Mouse (Mus musculus) left cerebral cortex, adult 2 months (tissue): ENCODE results near the gene Gsta4. TPM values are rescaled to one million over a fixed set of nuclear protein-coding genes. Genes with fewer than 3 reads are reported as not detected.
"Not testable (repeated sequence)": the region's sequence is repeated elsewhere in the genome, so short reads cannot be mapped to it uniquely, and the experiment has no call there.

Source experiments
- DNase-seq, 2 experiments: peaks; one replicate each; pipeline ENCODE4 v3.0.0; 2021 to 2022; ENCODE audit warnings: low spot score in 2 of 2, mixed read lengths in 1 of 2; ENCODE audit errors: extremely low spot score in 1 of 2
- H3K27ac ChIP-seq: fragments of 200-600 bp; 2 replicates; pipeline ENCODE4 v1.8.1; 2022
- H3K4me3 ChIP-seq: fragments of 200-600 bp; 2 replicates; pipeline ENCODE4 v1.8.1; 2022
- CTCF ChIP-seq: fragments of 200-600 bp; IDR thresholded peaks from 2 replicates; pipeline ENCODE4 v1.8.1; 2022; ENCODE audit warnings: antibody characterized with exemption, mild to moderate bottlenecking, moderate library complexity
- intact Hi-C: fragments of 180-260 bp; cut with DNase I; formaldehyde crosslinking; loops from one replicate; pipeline ENCODE4 v1.15.1; 2025
- long read RNA-seq, 2 experiments: library from polyadenylated mRNA; stranded (forward); transcript quantifications; one replicate each; pipeline ENCODE4 v2.0.0; 2021; ENCODE audit warnings: borderline mapping rate in 2 of 2
- total RNA-seq, 2 experiments: library from RNA; stranded (reverse); gene quantifications; 2 replicates each; pipeline ENCODE4 v1.2.3; 2021

The Gsta4 gene
- total RNA-seq = 10 to 100 TPM; 38.2 to 39.6 TPM
- long read RNA-seq, experiment 1, transcript Gsta4-201 (7 exons, 977 nt) = major isoform, 7 of 7 reads
- long read RNA-seq, experiment 1, partial matches to known transcripts = 0 of 7 reads
- long read RNA-seq, experiment 1, other reads (novel, unspliced or antisense) = 0 of 7 reads
- long read RNA-seq, experiment 2, transcript Gsta4-201 (7 exons, 977 nt) = major isoform, 7 of 7 reads
- long read RNA-seq, experiment 2, partial matches to known transcripts = 0 of 7 reads
- long read RNA-seq, experiment 2, other reads (novel, unspliced or antisense) = 0 of 7 reads

DNA sequence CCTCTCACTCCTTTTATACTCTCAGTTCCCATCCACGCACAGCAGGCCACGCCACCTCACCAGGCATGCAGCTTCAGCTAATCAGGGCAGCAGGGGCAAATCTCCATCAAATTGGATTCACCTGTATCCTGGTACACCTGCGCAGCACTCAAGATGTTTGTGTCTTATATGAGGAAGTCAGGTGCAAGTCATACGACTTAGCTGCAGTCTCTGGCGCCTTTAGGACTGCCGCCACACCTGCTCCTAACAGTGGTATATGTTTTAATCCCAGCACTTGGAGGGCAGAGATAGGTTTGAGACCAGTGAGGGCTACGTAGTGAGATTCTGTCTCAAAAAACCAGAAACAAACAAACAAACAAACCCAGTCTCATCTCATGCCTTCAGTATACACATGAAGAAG, at the start of gene Gsta4:
Gene Gsta4, plus strand, starts transcription at position 301 of the 400 bp plus-strand sequence.
- H3K4me3 ChIP-seq, intact Hi-C loops, DNase-seq, H3K27ac ChIP-seq: not testable (repeated sequence)

GRCm38 (mm10) chr9:78135658-78136057, 46.9 kb upstream of the Gsta4 start:
- TF ChIP-seq CTCF = no peak
- H3K4me3 ChIP-seq = no peak overlapping the region
- intact Hi-C loops = no loop called here
- H3K27ac ChIP-seq = no peak overlapping the region
- no peak for DNase-seq

DNA sequence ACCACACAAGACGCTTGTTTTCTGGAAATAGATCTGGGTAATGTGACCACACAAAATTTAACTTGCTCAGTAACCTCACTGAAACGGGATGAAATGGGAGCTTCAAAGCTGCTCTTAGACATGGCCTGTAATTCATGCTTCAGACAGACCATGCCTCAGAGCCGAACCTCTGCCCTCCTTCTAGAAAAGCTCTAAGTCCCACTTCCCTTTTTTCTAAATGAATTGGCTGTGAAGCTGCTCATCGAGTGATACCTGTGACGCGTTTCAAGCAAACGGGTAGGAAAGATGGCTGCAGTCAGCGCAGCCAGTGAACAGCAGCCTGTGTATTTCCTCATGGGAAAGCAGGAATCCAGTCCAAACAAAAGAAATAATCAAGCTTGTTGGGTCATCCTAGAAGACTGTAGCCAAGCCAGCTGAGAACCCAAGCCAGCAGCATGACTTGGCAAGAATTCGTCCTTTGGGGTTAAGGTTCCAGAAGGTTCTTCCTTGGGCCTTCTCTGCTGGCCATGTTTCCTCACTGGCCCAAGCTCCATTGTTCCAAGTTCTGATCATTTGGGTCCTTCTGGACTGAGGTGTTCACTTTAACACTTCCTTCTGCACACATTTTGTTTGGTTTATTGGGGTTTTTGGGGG, 44.4 kb upstream of the Gsta4 start:
- TF ChIP-seq CTCF = no peak
- no peak for DNase-seq
- Histone ChIP-seq H3K4me3 (no peak overlapping the region), H3K27ac (0 out of 2 replicates have a peak overlapping the region, but pooled peaks have one; percentile 9)
- intact Hi-C loops = no loop called here

DNA sequence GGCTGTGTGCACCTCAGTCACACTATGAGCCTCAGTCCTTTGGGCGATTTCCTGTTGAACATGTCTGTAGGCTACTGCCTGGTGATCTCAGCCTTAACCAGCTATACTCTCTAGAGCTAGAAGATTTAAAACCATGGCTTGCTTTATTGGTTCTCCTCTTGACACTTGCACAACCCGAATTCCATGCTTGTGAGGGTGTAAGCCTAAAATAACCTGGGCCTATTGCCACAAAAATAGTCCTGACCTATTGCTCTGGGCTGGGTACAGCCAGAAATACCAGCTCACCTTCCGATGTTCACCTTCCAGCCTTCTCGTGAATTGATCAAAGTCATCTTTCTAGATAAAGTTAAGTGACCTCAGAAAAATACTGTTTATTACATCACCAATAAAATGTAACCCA, 43.1 kb upstream of the Gsta4 start:
- intact Hi-C loops = no loop called here
- DNase-seq = no peak
- H3K27ac ChIP-seq = no peak overlapping the region
- H3K4me3 ChIP-seq = no peak overlapping the region
- TF ChIP-seq CTCF = no peak

DNA sequence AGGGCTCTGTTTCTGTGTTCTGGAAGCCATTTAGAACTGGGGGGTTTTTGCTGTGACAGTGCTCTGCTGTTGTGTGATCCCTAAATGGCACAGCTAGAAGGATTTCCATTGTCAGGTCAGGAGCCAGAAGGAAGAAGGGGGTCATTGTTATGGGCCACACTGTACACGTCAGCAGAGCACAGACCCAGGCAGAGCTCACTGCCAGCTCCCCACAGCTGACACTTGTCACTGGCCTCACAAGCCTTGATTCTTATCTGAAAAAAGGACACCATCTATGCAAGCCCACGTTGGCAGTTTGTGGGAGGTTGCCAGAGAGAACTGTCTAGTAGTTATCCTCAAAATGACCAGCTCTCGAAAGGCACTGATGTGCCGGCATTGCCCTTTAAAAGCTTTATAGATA, 36.5 kb upstream of the Gsta4 start:
- Histone ChIP-seq H3K4me3 (no peak overlapping the region), H3K27ac (peak overlapping the region; percentile 67; the same call in 1 of the 2 replicates)
- no peak for TF ChIP-seq CTCF
- DNase-seq = no peak
- intact Hi-C loops = loop anchor here (2.0 kb wide), 1 partner anchor 33 kb away; no protein-coding TSS in a partner anchor

DNA sequence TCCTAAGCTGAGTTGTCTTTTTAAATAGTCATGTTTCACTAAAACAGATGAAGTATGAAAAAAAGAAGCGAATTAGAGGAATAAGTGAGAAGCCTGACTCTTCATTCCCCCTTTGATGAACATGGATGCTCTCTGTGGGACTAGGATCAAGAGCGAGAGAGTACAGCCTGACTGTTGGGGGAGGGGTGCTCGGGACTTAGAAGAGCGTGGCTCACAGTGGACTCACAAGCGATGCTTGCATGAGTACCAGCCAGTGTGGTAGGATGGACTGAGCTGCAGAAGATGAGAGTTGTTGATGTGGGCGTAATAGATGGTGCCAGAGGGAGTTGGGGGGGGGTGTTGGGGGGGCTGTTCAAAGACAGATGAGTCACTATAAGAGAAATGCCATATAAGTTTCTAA, 35.9 kb upstream of the Gsta4 start:
- Histone ChIP-seq H3K4me3 (no peak overlapping the region), H3K27ac (peak overlapping the region; percentile 67; the same call in 1 of the 2 replicates)
- no peak for TF ChIP-seq CTCF
- DNase-seq = no peak
- intact Hi-C loops = loop anchor here (2.0 kb wide), 1 partner anchor 34 kb away; no protein-coding TSS in a partner anchor

GRCm38 (mm10) chr9:78148149-78148548, 34.4 kb upstream of the Gsta4 start:
- H3K27ac ChIP-seq = no peak overlapping the region; the same call in 1 of the 2 replicates
- no peak overlapping the region for H3K4me3 ChIP-seq
- intact Hi-C loops = no loop called here
- no peak for TF ChIP-seq CTCF
- no peak for DNase-seq

DNA sequence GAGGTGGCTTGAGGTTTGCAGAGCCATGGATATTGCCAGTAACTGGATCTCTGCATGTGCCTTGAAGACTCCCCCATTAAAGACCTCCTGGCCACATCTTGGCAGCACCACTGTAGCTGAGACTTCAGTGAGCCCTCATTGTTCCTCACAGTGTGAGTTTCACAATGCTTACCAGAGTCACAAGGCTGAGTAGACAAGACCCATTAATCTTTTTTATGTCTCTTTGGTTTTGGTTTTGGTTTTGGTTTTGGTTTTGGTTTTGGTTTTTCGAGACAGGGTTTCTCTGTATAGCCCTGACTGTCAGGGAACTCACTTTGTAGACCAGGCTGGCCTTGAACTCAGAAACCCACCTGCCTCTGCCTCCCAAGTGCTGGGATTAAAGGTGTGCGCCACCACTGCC, 32.8 kb upstream of the Gsta4 start:
- H3K4me3 ChIP-seq, intact Hi-C loops, H3K27ac ChIP-seq, DNase-seq: not testable (repeated sequence)

DNA sequence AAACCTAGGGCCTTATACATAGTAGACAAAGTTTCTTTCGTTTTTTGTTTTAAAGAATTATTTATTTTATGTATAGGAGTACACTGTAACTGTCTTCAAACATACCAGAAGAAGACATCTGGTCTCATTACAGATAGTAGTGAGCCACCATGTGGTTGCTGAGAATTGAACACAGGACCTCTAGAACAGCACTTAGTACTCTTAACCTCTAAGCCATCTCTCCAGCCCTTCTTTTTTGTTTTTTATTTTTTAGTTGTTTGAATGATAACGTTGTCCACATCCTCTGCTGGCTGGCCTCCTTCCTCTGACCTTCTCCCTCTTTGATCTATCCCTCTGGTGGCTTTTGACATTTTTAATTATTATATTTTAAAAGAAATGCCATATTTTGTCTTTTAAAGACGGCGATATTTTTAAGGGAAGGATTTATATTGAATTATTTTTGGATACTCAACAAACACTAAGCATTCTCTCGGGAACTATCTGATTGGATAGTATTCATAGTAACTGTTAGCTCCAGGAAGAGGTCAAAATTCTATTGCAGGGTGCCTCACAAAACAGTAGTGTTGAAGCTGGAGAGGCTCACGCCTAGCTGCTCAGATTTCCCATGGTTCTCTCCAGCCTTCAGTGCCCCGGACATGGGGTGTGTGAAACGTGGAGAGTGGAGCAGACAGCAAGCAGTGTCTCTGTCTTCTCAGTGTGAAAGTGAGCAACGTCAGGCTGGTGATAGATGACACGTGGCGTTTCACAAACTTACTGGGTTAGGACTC, 28.2 kb upstream of the Gsta4 start:
- TF ChIP-seq CTCF = peak; percentile 20
- Histone ChIP-seq H3K4me3 (no peak overlapping the region), H3K27ac (no peak overlapping the region)
- intact Hi-C loops = no loop called here
- no peak for DNase-seq

GRCm38 (mm10) chr9:78157221-78157620, 25.4 kb upstream of the Gsta4 start:
- H3K27ac ChIP-seq = no peak overlapping the region
- intact Hi-C loops = no loop called here
- TF ChIP-seq CTCF = no peak
- no peak overlapping the region for H3K4me3 ChIP-seq
- DNase-seq = no peak

DNA sequence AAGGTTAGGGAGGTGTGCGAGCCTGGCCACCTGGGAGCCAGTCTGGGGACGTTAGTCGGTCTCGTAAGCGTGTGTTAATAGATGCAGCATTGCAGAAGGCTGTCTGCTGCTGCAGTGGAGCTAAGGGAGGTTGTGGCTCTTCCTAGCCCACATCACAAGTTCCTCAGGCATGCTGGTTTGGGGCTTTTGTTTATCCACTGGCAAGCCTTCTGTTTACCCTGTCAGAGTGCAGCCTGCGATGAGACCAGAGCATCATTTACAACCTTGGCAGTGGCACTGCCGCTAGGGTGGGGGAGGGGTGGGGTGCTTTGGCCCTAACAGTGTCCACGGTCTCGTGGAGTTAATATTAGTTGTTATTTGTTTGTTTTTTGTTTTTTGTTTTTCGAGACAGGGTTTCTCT, 19.3 kb upstream of the Gsta4 start:
- H3K4me3 ChIP-seq = no peak overlapping the region
- H3K27ac ChIP-seq = no peak overlapping the region
- intact Hi-C loops = no loop called here
- no peak for DNase-seq
- no peak for TF ChIP-seq CTCF

GRCm38 (mm10) chr9:78164741-78165140, 17.8 kb upstream of the Gsta4 start:
- TF ChIP-seq CTCF = no peak
- no peak for DNase-seq
- H3K4me3 ChIP-seq = no peak overlapping the region
- no peak overlapping the region for H3K27ac ChIP-seq
- intact Hi-C loops = loop anchor here (5.0 kb wide), 1 partner anchor 52 kb away; no protein-coding TSS in a partner anchor
